Mouse (Mus musculus) kidney, embryonic 14.5 days (tissue): ENCODE measurements at regions not wholly inside any gene's neighbourhood (a gene's known extent, or its start where the extent isn't known, plus 50 kb on each side); places are given as distances from the start of the nearest gene placed in this dataset.

Experiments
- ATAC-seq: fragments of 200-750 bp; cut with Nextera tagmentation; 2 replicates; pipeline ENCODE4 v1.8.0; 2017; ENCODE audit warnings: moderate number of reproducible peaks, mild to moderate bottlenecking, moderate TSS enrichment, moderate library complexity; ENCODE audit not compliant: low FRiP score, low TSS enrichment
- H3K27ac ChIP-seq: fragments of 300-500 bp; sonication (generic); 2 replicates; pipeline ENCODE4 v1.5.1; 2014; ENCODE audit warnings: low read depth, mild to moderate bottlenecking, low read length, moderate library complexity, mixed read lengths
- H3K27me3 ChIP-seq: fragments of 300-500 bp; sonication (generic); 2 replicates; pipeline ENCODE4 v1.6.1; 2014; ENCODE audit warnings: mild to moderate bottlenecking, low read length; ENCODE audit not compliant: control insufficient read depth, insufficient read depth
- H3K36me3 ChIP-seq: fragments of 300-500 bp; sonication (generic); 2 replicates; pipeline ENCODE4 v1.6.1; 2014; ENCODE audit warnings: low read length, mixed read lengths; ENCODE audit not compliant: control insufficient read depth, insufficient read depth
- H3K4me1 ChIP-seq: fragments of 300-500 bp; sonication (generic); 2 replicates; pipeline ENCODE4 v1.6.1; 2014; ENCODE audit warnings: low read length, mixed read lengths; ENCODE audit not compliant: control insufficient read depth, insufficient read depth
- H3K4me2 ChIP-seq: fragments of 300-500 bp; sonication (generic); replicated peaks from 2 replicates; pipeline ENCODE4 v1.6.1; 2014; ENCODE audit warnings: low read depth, mild to moderate bottlenecking, low read length
- H3K4me3 ChIP-seq: fragments of 300-500 bp; sonication (generic); 2 replicates; pipeline ENCODE4 v1.5.1; 2014; ENCODE audit warnings: mild to moderate bottlenecking, low read length
- H3K9ac ChIP-seq: fragments of 300-500 bp; sonication (generic); 2 replicates; pipeline ENCODE4 v1.6.1; 2014; ENCODE audit warnings: low read depth, mild to moderate bottlenecking, low read length, moderate library complexity
- H3K9me3 ChIP-seq: fragments of 300-500 bp; sonication (generic); 2 replicates; pipeline ENCODE4 v1.6.1; 2016; ENCODE audit warnings: low read length; ENCODE audit not compliant: control insufficient read depth
- WGBS: fragments of 180-500 bp; shearing (Covaris S2); extraction: QIAGEN DNeasy Blood & Tissue Kit; methylation state at CpG from one replicate; pipeline ENCODE4 v1.1.7; 2014; 5-methylcytosine and 5-hydroxymethylcytosine counted together

DNA sequence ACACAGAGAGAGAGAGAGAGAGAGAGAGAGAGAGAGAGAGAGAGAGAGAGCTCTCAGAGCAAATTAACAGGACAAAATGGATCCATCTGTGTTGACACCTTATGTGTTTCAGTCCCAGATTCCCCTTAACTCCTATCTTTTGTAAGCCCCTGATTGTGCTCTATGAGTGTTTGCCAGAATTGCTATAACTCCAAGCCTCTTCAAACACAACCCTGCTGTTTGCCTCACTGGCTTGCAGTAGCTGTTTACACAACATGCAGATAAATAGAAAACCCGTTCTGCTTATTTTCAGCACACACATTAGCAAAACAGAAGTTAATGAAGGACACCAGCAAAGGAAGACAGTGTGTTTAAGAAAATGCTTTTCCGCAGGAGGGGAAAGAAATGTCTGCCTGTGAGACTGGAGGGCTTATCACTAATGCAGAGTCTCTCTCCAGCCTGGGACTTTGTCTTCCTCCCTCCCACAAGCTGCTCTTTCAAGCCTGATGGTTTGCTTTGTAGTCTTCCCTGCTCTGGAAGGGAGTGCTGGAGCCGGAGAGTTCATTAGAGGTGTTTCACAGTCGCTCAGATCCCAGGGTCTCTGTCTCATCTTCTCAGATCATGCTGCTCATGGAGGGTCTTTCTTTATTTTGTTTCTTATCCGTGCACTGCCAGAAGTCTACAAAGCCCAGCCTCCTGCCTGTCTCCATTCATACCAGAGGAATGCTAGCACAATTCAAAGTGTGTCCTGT, 338.4 kb downstream of the Rnd3 start:
- WGBS: 25% methylated on average over 5 of the region's 5 CpGs
- no peak overlapping the region for H3K9ac ChIP-seq
- H3K36me3 ChIP-seq: no peaks in the 10 kb centered on the region
- H3K27ac ChIP-seq: no peak overlapping the region
- H3K4me3 ChIP-seq: no peak overlapping the region
- no peak for ATAC-seq
- no peak overlapping the region for H3K4me2 ChIP-seq
- H3K4me1 ChIP-seq: 0 out of 2 replicates have a peak, but pooled peaks cover 3% of the 10 kb centered on the region
- H3K9me3 ChIP-seq: no peaks in the 10 kb centered on the region
- H3K27me3 ChIP-seq: no peaks in the 10 kb centered on the region

DNA sequence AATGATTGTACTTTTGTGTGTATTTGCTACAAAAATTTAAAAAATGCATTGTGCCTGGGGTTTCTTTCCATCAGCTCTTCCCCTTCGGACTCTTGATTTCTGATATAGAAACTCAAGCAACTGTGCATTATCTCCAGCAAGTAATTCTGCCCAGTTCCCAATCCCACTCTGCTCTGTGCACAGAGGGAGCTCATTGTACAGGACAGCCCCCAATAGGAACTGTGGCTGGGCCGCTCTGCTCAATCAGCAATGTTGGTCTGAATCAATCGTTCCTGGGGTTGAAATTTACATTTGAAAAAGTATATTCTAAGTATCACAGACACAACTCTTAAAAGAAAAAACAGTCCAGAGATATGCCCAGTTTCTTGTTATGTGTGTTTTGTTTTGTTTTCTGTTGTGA, 339.1 kb downstream of the Rnd3 start:
- Histone ChIP-seq H3K27me3 (no peaks in the 10 kb centered on the region), H3K36me3 (no peaks in the 10 kb centered on the region), H3K27ac (no peak overlapping the region), H3K4me3 (no peak overlapping the region), H3K9me3 (no peaks in the 10 kb centered on the region), H3K4me2 (no peak overlapping the region), H3K4me1 (0 out of 2 replicates have a peak, but pooled peaks cover 3% of the 10 kb centered on the region), H3K9ac (no peak overlapping the region)
- no peak for ATAC-seq
- WGBS: 85% methylated on average over 3 of the region's 3 CpGs

DNA sequence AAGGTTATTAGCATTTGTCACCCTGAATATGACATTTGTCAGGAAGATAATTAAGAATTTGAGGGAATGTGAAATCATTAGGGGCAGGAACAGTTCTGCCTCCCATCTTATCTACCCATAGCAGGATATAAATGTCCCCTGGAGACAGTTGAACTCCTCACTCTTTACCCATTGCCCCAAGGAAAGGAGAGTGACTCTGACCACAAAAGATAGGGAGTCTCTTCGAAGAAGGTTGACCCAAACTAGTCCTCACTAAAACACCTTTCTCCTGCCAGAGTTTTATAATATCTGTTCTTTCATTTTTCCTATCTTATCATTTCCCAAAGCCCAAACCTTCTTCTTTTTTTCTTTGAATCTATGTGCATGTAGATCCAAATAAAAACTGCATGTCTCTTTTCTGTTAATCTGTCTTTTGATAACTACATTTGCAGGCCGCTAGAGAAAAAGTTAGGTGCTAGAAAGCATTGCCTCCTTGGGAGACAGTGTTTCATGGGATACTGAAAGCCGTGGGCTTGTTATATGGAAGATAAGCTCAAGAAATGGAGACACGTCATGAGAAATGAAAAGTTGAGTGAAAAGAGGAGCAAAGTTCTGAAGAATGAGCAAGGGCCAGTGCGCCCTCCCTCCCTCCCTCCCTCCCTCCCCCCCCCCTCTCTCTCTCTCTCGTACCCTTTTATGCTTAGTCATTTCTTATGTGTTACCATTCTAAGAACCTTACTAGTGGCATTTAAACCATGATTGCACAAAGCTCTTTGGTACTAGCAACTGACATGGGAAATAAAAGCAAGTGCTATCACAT, 341.6 kb downstream of the Rnd3 start:
- WGBS: 94% methylated on average over 6 of the region's 6 CpGs
- H3K9me3 ChIP-seq: no peaks in the 10 kb centered on the region
- H3K27ac ChIP-seq: no peak overlapping the region
- no peaks in the 10 kb centered on the region for H3K36me3 ChIP-seq
- ATAC-seq: no peak
- H3K4me1 ChIP-seq: 0 out of 2 replicates have a peak, but pooled peaks cover 3% of the 10 kb centered on the region
- no peak overlapping the region for H3K9ac ChIP-seq
- H3K27me3 ChIP-seq: no peaks in the 10 kb centered on the region
- no peak overlapping the region for H3K4me3 ChIP-seq
- H3K4me2 ChIP-seq: no peak overlapping the region

DNA sequence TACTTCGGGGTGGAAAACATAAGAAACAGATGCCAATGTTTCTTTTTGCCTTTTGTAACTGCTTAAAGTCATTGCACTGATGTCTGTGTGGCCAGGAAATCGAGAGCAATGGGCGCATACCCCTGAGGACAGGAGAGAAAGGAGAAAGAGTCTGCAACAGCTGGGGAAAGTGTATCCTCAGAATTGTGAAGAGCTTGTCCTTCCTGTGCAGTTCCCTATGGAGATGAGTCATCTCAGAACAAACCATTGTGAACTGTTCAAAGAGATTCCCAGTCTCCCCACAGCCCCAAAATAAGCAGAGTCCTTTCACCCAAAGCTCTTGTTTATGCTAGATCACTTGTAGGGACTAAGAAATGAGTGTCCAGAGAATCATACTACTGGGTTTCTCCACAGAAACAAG, 343.3 kb downstream of the Rnd3 start:
- no peak for ATAC-seq
- 84% methylated on average over 3 of the region's 3 CpGs for WGBS

DNA sequence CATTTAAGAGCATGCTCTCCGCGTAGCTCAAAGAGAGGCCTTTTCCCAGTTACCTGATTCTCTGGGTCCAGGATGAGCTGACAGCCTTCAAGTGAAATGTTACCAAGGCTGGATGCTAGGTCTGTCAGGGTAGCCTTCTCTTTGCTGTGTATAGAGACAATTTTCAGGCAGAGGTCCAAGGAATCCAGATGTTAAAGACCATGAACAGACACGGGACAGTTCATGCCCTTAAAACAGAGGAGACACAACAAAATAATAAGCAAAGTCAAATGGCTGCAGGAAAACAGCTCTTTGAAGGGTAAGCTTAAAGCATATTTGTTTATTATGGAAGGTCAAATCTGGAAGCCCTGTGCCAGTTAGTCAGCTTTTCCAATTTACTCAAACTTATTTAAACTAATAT, 352.8 kb downstream of the Rnd3 start:
- 82% methylated on average over 3 of the region's 3 CpGs for WGBS
- no peaks in the 10 kb centered on the region for H3K36me3 ChIP-seq
- no peaks in the 10 kb centered on the region for H3K27me3 ChIP-seq
- H3K9ac ChIP-seq: no peak overlapping the region
- H3K4me1 ChIP-seq: 0 out of 2 replicates have a peak, but pooled peaks cover 4% of the 10 kb centered on the region
- H3K27ac ChIP-seq: no peak overlapping the region
- H3K4me2 ChIP-seq: no peak overlapping the region
- H3K4me3 ChIP-seq: no peak overlapping the region
- H3K9me3 ChIP-seq: 0 out of 2 replicates have a peak, but pooled peaks cover 3% of the 10 kb centered on the region
- ATAC-seq: no peak

More for the DNA sequence above, 343.3 kb downstream of the Rnd3 start:
- H3K9me3 ChIP-seq: no peaks in the 10 kb centered on the region
- no peak overlapping the region for H3K4me3 ChIP-seq
- H3K27ac ChIP-seq: no peak overlapping the region
- H3K4me1 ChIP-seq: 0 out of 2 replicates have a peak, but pooled peaks cover under 1% of the 10 kb centered on the region
- H3K4me2 ChIP-seq: no peak overlapping the region
- no peaks in the 10 kb centered on the region for H3K27me3 ChIP-seq
- H3K36me3 ChIP-seq: no peaks in the 10 kb centered on the region
- no peak overlapping the region for H3K9ac ChIP-seq

DNA sequence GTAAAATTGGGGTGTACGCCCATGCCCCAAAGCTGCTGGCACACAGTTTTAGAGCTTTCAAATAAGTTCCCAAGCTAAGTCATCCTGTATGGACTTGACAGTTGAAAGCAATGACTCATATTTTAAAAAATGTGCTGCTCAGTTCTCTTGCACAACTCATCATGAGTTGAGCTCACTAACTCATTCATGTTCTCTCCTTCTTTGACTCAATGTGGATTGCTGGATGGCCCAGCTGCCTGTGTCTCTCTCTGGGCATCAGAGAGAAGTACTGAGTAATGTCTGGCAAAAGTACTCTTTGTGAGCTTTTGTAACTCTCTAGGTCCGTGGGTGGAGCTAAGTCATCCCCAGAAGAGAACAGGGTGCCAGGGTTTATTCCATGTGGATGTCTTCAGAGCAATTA, 355.3 kb downstream of the Rnd3 start:
- 0 out of 2 replicates have a peak, but pooled peaks cover 3% of the 10 kb centered on the region for H3K9me3 ChIP-seq
- H3K27ac ChIP-seq: no peak overlapping the region
- no peaks in the 10 kb centered on the region for H3K27me3 ChIP-seq
- H3K36me3 ChIP-seq: no peaks in the 10 kb centered on the region
- WGBS: 83% methylated on average over 2 of the region's 2 CpGs
- H3K9ac ChIP-seq: no peak overlapping the region
- H3K4me2 ChIP-seq: no peak overlapping the region
- ATAC-seq: no peak
- 0 out of 2 replicates have a peak, but pooled peaks cover 4% of the 10 kb centered on the region for H3K4me1 ChIP-seq
- no peak overlapping the region for H3K4me3 ChIP-seq

DNA sequence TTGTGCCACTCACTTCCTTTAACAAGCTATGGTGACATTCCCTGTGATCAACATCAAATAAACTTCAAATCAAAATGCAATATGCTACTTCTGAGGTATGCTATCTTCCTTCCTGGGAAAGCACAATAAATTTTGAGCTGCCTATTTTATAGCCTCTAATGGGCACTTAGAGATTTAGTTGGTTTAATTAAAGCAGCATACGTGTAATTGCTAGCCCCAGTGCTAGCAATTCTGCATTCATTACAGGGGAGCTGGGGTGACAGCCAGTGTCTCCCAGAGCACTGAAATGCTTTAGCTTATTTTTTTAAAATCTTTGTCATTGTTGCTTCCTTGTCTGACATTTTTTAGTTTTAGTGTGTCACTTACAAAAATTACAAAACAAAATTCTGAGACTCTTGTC, 355.8 kb downstream of the Rnd3 start:
- Histone ChIP-seq H3K4me1 (0 out of 2 replicates have a peak, but pooled peaks cover 4% of the 10 kb centered on the region), H3K27me3 (no peaks in the 10 kb centered on the region), H3K27ac (no peak overlapping the region), H3K9me3 (0 out of 2 replicates have a peak, but pooled peaks cover 3% of the 10 kb centered on the region), H3K4me2 (no peak overlapping the region), H3K36me3 (no peaks in the 10 kb centered on the region), H3K9ac (no peak overlapping the region), H3K4me3 (no peak overlapping the region)
- WGBS: 53% methylated on average over 1 of the region's 1 CpGs
- ATAC-seq: no peak

DNA sequence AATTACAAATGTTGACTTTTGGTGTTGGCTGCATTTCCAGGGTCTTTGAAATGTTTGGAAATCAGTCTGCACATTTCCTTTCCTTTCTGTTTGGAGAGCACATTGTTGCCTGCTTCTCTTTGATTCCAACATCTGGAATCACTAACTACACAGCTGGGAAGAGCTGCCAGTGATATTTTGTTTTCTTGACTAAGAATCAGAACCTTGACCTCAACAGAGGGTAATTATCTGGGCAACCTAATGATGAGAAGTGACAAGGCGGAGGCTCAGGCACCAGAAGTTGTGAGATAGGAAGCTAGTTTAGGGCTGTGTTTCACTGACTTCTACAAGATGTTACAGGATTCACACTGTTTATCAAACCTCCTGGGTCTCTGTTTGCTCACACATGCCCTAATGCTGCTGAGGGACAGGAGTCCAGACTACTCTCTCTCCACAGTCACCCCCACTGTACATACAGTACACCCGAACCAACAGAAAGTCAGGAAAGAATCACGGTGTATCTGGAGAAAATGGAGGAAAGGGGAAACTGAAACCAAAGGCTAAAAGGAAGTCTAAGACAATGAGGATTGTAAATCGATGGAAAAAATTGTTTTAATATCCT, 359.8 kb downstream of the Rnd3 start:
- H3K9ac ChIP-seq: no peak overlapping the region
- H3K4me2 ChIP-seq: no peak overlapping the region
- no peak overlapping the region for H3K4me3 ChIP-seq
- ATAC-seq: no peak
- no peaks in the 10 kb centered on the region for H3K4me1 ChIP-seq
- H3K27me3 ChIP-seq: no peaks in the 10 kb centered on the region
- 0 out of 2 replicates have a peak, but pooled peaks cover 3% of the 10 kb centered on the region for H3K9me3 ChIP-seq
- 53% methylated on average over 4 of the region's 4 CpGs for WGBS
- no peaks in the 10 kb centered on the region for H3K36me3 ChIP-seq
- no peak overlapping the region for H3K27ac ChIP-seq
